Mouse (Mus musculus) liver, embryonic 14.5 days (tissue): Measurements from ENCODE around the gene Tmem185b.

Experiments used
- CTCF ChIP-seq: IDR thresholded peaks from 2 replicates; pipeline ENCODE4 v1.5.1; 2016; ENCODE audit warnings: antibody characterized with exemption, low read depth, control low read depth
- EP300 ChIP-seq: IDR thresholded peaks from 2 replicates; pipeline ENCODE4 v1.6.1; 2016; ENCODE audit warnings: antibody characterized with exemption, low read depth

DNA sequence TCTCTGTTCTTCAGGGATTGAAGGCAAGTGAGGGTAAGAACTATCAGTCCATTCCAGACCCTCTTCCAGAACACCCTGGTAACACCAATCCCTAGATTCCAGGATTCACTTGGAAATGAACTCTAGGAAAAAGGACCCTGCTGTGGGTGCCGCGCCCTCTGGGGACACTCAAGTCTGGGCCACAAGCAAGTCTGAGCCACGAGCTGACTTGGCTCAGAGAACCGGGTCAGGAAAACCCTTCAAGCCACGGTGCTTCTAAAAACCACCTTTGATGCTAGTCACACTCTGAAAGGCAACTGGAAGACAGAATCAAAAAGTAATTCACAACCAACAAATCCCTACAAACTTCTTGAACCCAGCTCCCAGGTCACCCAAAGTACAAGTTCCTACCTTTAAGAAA is 22.2 kb upstream of the Tmem185b start:
- TF ChIP-seq EP300, result no peak
- TF ChIP-seq CTCF, result no peak
